Mouse (Mus musculus) thymus, adult 2 months (tissue): ENCODE measurements around the gene Crtc1.

ENCODE experiments used
- CTCF ChIP-seq: fragments of 200-500 bp; IDR thresholded peaks from 2 replicates; pipeline ENCODE4 v1.5.1; 2012; ENCODE audit warnings: mild to moderate bottlenecking, control low read depth, low read length, moderate library complexity, borderline replicate concordance; ENCODE audit not compliant: control insufficient read depth, poor library complexity, insufficient read depth; ENCODE audit errors: extremely low read depth
- POLR2A ChIP-seq: fragments of 200-500 bp; IDR thresholded peaks from 2 replicates; pipeline ENCODE4 v1.6.1; 2012; ENCODE audit warnings: mild to moderate bottlenecking, low read length, control low read depth, moderate library complexity; ENCODE audit not compliant: control insufficient read depth, poor library complexity, insufficient read depth; ENCODE audit errors: extremely low read depth

DNA sequence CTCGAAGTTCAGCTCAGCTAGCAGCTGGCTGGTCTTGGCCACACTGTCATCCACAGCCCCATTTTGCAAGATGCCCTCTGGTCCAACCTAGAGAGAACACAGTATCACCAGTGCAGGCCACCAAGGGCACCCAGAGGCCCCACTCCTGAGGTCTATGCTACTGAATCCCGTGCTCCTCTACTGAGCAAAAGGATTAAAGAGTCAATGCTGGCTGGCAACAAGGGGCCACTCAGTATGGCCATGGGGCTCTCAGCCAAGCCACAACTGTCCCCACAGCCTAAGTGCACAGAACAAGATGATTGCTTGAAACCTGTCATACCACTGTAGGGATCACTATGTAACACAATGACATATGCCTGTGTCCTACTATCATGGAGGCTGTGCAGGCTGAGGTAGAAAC is 95.1 kb downstream of the Crtc1 start:
- no peak for TF ChIP-seq CTCF
- no peak for TF ChIP-seq POLR2A
